Mouse (Mus musculus): ENCODE data around the gene Ywhaq.
"Not testable (repeated sequence)": the region's sequence is repeated elsewhere in the genome, so short reads cannot be mapped to it uniquely, and the experiment has no call there.

Gene Ywhaq

GRCm38 (mm10) chr12:21409651-21410050 is 7.8 kb downstream of the Ywhaq start:
- in situ Hi-C loops (cut with MboI, MseI): no loop called here

- in situ Hi-C loops (cut with MboI, MseI): no loop called here
Observed at GRCm38 (mm10) chr12:21408789-21409367, 8.6 kb downstream of the Ywhaq start.

GRCm38 (mm10) chr12:21402771-21403170 is 14.7 kb downstream of the Ywhaq start:
- in situ Hi-C loops (cut with MboI, MseI): no loop called here

- in situ Hi-C loops (cut with MboI, MseI): no loop called here
Observed at GRCm38 (mm10) chr12:21386201-21386600, 31.2 kb downstream of the Ywhaq start.

- in situ Hi-C loops (cut with MboI, MseI): not testable (repeated sequence)
Observed at GRCm38 (mm10) chr12:21378765-21379346, 38.6 kb downstream of the Ywhaq start.

- in situ Hi-C loops (cut with MboI, MseI): no loop called here
Observed at GRCm38 (mm10) chr12:21375376-21376157, 41.9 kb downstream of the Ywhaq start.

- in situ Hi-C loops (cut with MboI, MseI): loop anchor here (5.0 kb wide), 1 partner anchor 87 kb away; the partner anchor contains the start of genes Cpsf3 and Itgb1bp1
Observed at GRCm38 (mm10) chr12:21373820-21374475, 43.5 kb downstream of the Ywhaq start.

- in situ Hi-C loops (cut with MboI, MseI): loop anchor here (5.0 kb wide), 1 partner anchor 86 kb away; the partner anchor contains the start of genes Cpsf3 and Itgb1bp1
Observed at GRCm38 (mm10) chr12:21373100-21373819, 44.2 kb downstream of the Ywhaq start, which contains the start of gene Adam17. TSS of gene Adam17 (minus strand) at chr12:21373632.

- in situ Hi-C loops (cut with MboI, MseI): loop anchor here (5.0 kb wide), 1 partner anchor 83 kb away; the partner anchor contains the start of genes Cpsf3 and Itgb1bp1
Observed at GRCm38 (mm10) chr12:21370035-21370611, 47.3 kb downstream of the Ywhaq start.

- in situ Hi-C loops (cut with MboI, MseI): loop anchor here (5.0 kb wide), 1 partner anchor 42 kb away; no protein-coding TSS in a partner anchor
Observed at GRCm38 (mm10) chr12:21369087-21369410, 48.4 kb downstream of the Ywhaq start.

- in situ Hi-C loops (cut with MboI, MseI): loop anchor here (5.0 kb wide), 1 partner anchor 41 kb away; no protein-coding TSS in a partner anchor
Observed at GRCm38 (mm10) chr12:21368376-21369086, 48.9 kb downstream of the Ywhaq start.

- in situ Hi-C loops (cut with MboI, MseI): loop anchor here (5.0 kb wide), 1 partner anchor 38 kb away; no protein-coding TSS in a partner anchor
Observed at GRCm38 (mm10) chr12:21364624-21365435, 52.6 kb downstream of the Ywhaq start.

- in situ Hi-C loops (cut with MboI, MseI): no loop called here
Observed at GRCm38 (mm10) chr12:21363195-21363594, 54.2 kb downstream of the Ywhaq start.

- in situ Hi-C loops (cut with MboI, MseI): no loop called here
Observed at GRCm38 (mm10) chr12:21362686-21363085, 54.8 kb downstream of the Ywhaq start.

GRCm38 (mm10) chr12:21353681-21354080 is 63.8 kb downstream of the Ywhaq start:
- in situ Hi-C loops (cut with MboI, MseI): no loop called here

GRCm38 (mm10) chr12:21350113-21350876 is 67.1 kb downstream of the Ywhaq start:
- in situ Hi-C loops (cut with MboI, MseI): no loop called here

GRCm38 (mm10) chr12:21346972-21347371 is 70.5 kb downstream of the Ywhaq start:
- in situ Hi-C loops (cut with MboI, MseI): no loop called here

- in situ Hi-C loops (cut with MboI, MseI): no loop called here
Observed at GRCm38 (mm10) chr12:21340674-21341073, 76.8 kb downstream of the Ywhaq start.
